Mouse (Mus musculus) splenic B cell, adult 2 months (primary cell): ENCODE results near the gene C2cd2.

Experiments used
- DNase-seq: peaks from one replicate; pipeline ENCODE4 v3.0.0-alpha.2; 2011; ENCODE audit warnings: low read depth, low spot score
- H3K27me3 ChIP-seq: 2 replicates; pipeline ENCODE4 v1.6.1; 2012; ENCODE audit warnings: mild to moderate bottlenecking, low read length, moderate library complexity, mixed read lengths; ENCODE audit not compliant: control insufficient read depth, poor library complexity, insufficient read depth, severe bottlenecking
- H3K36me3 ChIP-seq: 2 replicates; pipeline ENCODE4 v1.6.1; 2012; ENCODE audit warnings: mild to moderate bottlenecking, low read length, moderate library complexity, mixed read lengths; ENCODE audit not compliant: control insufficient read depth, poor library complexity, insufficient read depth, severe bottlenecking

The C2cd2 gene

GRCm38 (mm10) chr16:97925760-97926159 lies 36.6 kb downstream of the C2cd2 start:
- no peaks in the 10 kb centered on the region for H3K36me3 ChIP-seq
- no peaks in the 10 kb centered on the region for H3K27me3 ChIP-seq
- no peak for DNase-seq

- DNase-seq: no peak
- Histone ChIP-seq H3K36me3 (no peaks in the 10 kb centered on the region), H3K27me3 (no peaks in the 10 kb centered on the region)
Observed at GRCm38 (mm10) chr16:97923700-97924099, 38.7 kb downstream of the C2cd2 start.

- H3K27me3 ChIP-seq: no peaks in the 10 kb centered on the region
- DNase-seq: no peak
- H3K36me3 ChIP-seq: no peaks in the 10 kb centered on the region
Observed at GRCm38 (mm10) chr16:97922779-97923126, 39.6 kb downstream of the C2cd2 start.

- Histone ChIP-seq H3K36me3 (no peaks in the 10 kb centered on the region), H3K27me3 (no peaks in the 10 kb centered on the region)
- DNase-seq: peak; percentile 73
Observed at GRCm38 (mm10) chr16:97921961-97922778, 40.2 kb downstream of the C2cd2 start.

GRCm38 (mm10) chr16:97920621-97921020 lies 41.8 kb downstream of the C2cd2 start:
- Histone ChIP-seq H3K36me3 (no peaks in the 10 kb centered on the region), H3K27me3 (no peaks in the 10 kb centered on the region)
- DNase-seq: no peak

- H3K27me3 ChIP-seq: no peaks in the 10 kb centered on the region
- no peaks in the 10 kb centered on the region for H3K36me3 ChIP-seq
- DNase-seq: no peak
Observed at GRCm38 (mm10) chr16:97919793-97920192, 42.6 kb downstream of the C2cd2 start.

GRCm38 (mm10) chr16:97912873-97913272 lies 49.5 kb downstream of the C2cd2 start:
- H3K27me3 ChIP-seq: no peaks in the 10 kb centered on the region
- H3K36me3 ChIP-seq: no peaks in the 10 kb centered on the region
- no peak for DNase-seq

- Histone ChIP-seq H3K36me3 (no peaks in the 10 kb centered on the region), H3K27me3 (no peaks in the 10 kb centered on the region)
- no peak for DNase-seq
Observed at GRCm38 (mm10) chr16:97909356-97909755, 53.0 kb downstream of the C2cd2 start.

GRCm38 (mm10) chr16:97907496-97907895 lies 54.9 kb downstream of the C2cd2 start:
- H3K36me3 ChIP-seq: no peaks in the 10 kb centered on the region
- no peaks in the 10 kb centered on the region for H3K27me3 ChIP-seq
- no peak for DNase-seq

GRCm38 (mm10) chr16:97906337-97906736 lies 56.1 kb downstream of the C2cd2 start:
- no peak for DNase-seq
- H3K36me3 ChIP-seq: no peaks in the 10 kb centered on the region
- no peaks in the 10 kb centered on the region for H3K27me3 ChIP-seq

- no peak for DNase-seq
- Histone ChIP-seq H3K27me3 (no peaks in the 10 kb centered on the region), H3K36me3 (no peaks in the 10 kb centered on the region)
Observed at GRCm38 (mm10) chr16:97905449-97905991, 56.9 kb downstream of the C2cd2 start.

- DNase-seq: no peak
Observed at GRCm38 (mm10) chr16:97904035-97904434, 58.4 kb downstream of the C2cd2 start.

GRCm38 (mm10) chr16:97897346-97898024 lies 64.9 kb downstream of the C2cd2 start:
- Histone ChIP-seq H3K36me3 (no peaks in the 10 kb centered on the region), H3K27me3 (no peaks in the 10 kb centered on the region)
- DNase-seq: no peak

More at GRCm38 (mm10) chr16:97904035-97904434, 58.4 kb downstream of the C2cd2 start:
- Histone ChIP-seq H3K36me3 (no peaks in the 10 kb centered on the region), H3K27me3 (no peaks in the 10 kb centered on the region)

- Histone ChIP-seq H3K27me3 (no peaks in the 10 kb centered on the region), H3K36me3 (peaks cover 1% of the 10 kb centered on the region)
- DNase-seq: no peak
Observed at GRCm38 (mm10) chr16:97887762-97888161, 74.6 kb downstream of the C2cd2 start.

- Histone ChIP-seq H3K36me3 (no peaks in the 10 kb centered on the region), H3K27me3 (no peaks in the 10 kb centered on the region)
- DNase-seq: no peak
Observed at GRCm38 (mm10) chr16:97883696-97884095, 78.7 kb downstream of the C2cd2 start.
